Mouse (Mus musculus) thymus, postnatal 36 days (tissue): ENCODE measurements at regions not wholly inside any gene's neighbourhood (a gene's known extent, or its start where the extent isn't known, plus 50 kb on each side); places are given as distances from the start of the nearest gene placed in this dataset.
A peak's percentile ranks its signal among the peaks of the same experiment; 100 is the strongest.

Experiments
- DNase-seq, 2 experiments: peaks; one replicate each; pipeline ENCODE4 v3.0.0; 2022; ENCODE audit warnings: mixed read lengths in 2 of 2

- DNase-seq: peak; percentile 23 to 39
These were observed 121.9 kb upstream of the Pja1 start for GRCm38 (mm10) chrX:99592980-99593379.

- DNase-seq: no peak
These were observed 116.2 kb upstream of the Pja1 start for GRCm38 (mm10) chrX:99587284-99587683.

- DNase-seq: no peak
These were observed 115.2 kb upstream of the Pja1 start for GRCm38 (mm10) chrX:99586282-99586681.

- DNase-seq: no peak
These were observed 114.6 kb upstream of the Pja1 start for GRCm38 (mm10) chrX:99585703-99586102.

GRCm38 (mm10) chrX:99582611-99583010 lies 111.5 kb upstream of the Pja1 start:
- DNase-seq: peak; percentile 32 to 61

- peak; percentile 45 to 70 for DNase-seq
These were observed 110.8 kb upstream of the Pja1 start for GRCm38 (mm10) chrX:99581632-99582466.

GRCm38 (mm10) chrX:99579206-99579605 lies 108.1 kb upstream of the Pja1 start:
- no peak for DNase-seq

- no peak for DNase-seq
These were observed 107.7 kb upstream of the Pja1 start for GRCm38 (mm10) chrX:99578796-99579195.

GRCm38 (mm10) chrX:99575105-99575504 lies 104.0 kb upstream of the Pja1 start:
- DNase-seq: no peak

- DNase-seq: peak; percentile 46 to 47
These were observed 103.5 kb upstream of the Pja1 start for GRCm38 (mm10) chrX:99574441-99575103.

GRCm38 (mm10) chrX:99570161-99570560 lies 99.1 kb upstream of the Pja1 start:
- no peak for DNase-seq

- no peak for DNase-seq
These were observed 97.2 kb upstream of the Pja1 start for GRCm38 (mm10) chrX:99568244-99568643.

GRCm38 (mm10) chrX:99567367-99568164 lies 96.5 kb upstream of the Pja1 start:
- DNase-seq: no peak

- no peak for DNase-seq
These were observed 90.9 kb upstream of the Pja1 start for GRCm38 (mm10) chrX:99561995-99562394.

GRCm38 (mm10) chrX:99560699-99561098 lies 89.6 kb upstream of the Pja1 start:
- DNase-seq: no peak

- DNase-seq: no peak
These were observed 85.8 kb upstream of the Pja1 start for GRCm38 (mm10) chrX:99556876-99557354.

- no peak for DNase-seq
These were observed 85.1 kb upstream of the Pja1 start for GRCm38 (mm10) chrX:99555976-99556781.

GRCm38 (mm10) chrX:99552778-99553177 lies 81.7 kb upstream of the Pja1 start:
- no peak for DNase-seq

GRCm38 (mm10) chrX:99550057-99550760 lies 79.1 kb upstream of the Pja1 start:
- DNase-seq: no peak

- no peak for DNase-seq
These were observed 77.4 kb upstream of the Pja1 start for GRCm38 (mm10) chrX:99548284-99549019.

GRCm38 (mm10) chrX:99544410-99544809 lies 73.3 kb upstream of the Pja1 start:
- no peak for DNase-seq
